Mouse (Mus musculus) heart, adult 2 months (tissue): ENCODE results near the gene Txn1.

Experiments
- CTCF ChIP-seq: fragments of 200-600 bp; IDR thresholded peaks from 2 replicates; pipeline ENCODE4 v1.8.1; 2022; ENCODE audit warnings: antibody characterized with exemption, mild to moderate bottlenecking, moderate library complexity
- EP300 ChIP-seq: fragments of 200-500 bp; IDR thresholded peaks from 2 replicates; pipeline ENCODE4 v1.6.1; 2011; ENCODE audit warnings: low read depth, low read length, control low read depth; ENCODE audit not compliant: insufficient read depth
- POLR2A ChIP-seq: fragments of 200-500 bp; IDR thresholded peaks from 2 replicates; pipeline ENCODE4 v1.6.1; 2011; ENCODE audit warnings: mild to moderate bottlenecking, low read depth, low read length, control low read depth; ENCODE audit not compliant: insufficient read depth

- no peak for TF ChIP-seq CTCF
- no peak for TF ChIP-seq EP300
- TF ChIP-seq POLR2A, result no peak
These were observed 11.0 kb upstream of the Txn1 start for GRCm38 (mm10) chr4:57967195-57967594.
